Mouse (Mus musculus) small intestine, adult 2 months (tissue): ENCODE data around the gene Traf3.

Experiments used
- CTCF ChIP-seq: fragments of 200-500 bp; IDR thresholded peaks from 2 replicates; pipeline ENCODE4 v1.5.1; 2012; ENCODE audit warnings: low read depth, mild to moderate bottlenecking, control low read depth, inconsistent platforms, low read length, moderate library complexity, mixed read lengths; ENCODE audit not compliant: insufficient replicate concordance, insufficient read length; ENCODE audit errors: extremely low read depth
- POLR2A ChIP-seq: fragments of 200-500 bp; IDR thresholded peaks from 2 replicates; pipeline ENCODE4 v1.6.1; 2012; ENCODE audit warnings: low read depth, mild to moderate bottlenecking, control low read depth, inconsistent platforms, low read length, moderate library complexity

DNA sequence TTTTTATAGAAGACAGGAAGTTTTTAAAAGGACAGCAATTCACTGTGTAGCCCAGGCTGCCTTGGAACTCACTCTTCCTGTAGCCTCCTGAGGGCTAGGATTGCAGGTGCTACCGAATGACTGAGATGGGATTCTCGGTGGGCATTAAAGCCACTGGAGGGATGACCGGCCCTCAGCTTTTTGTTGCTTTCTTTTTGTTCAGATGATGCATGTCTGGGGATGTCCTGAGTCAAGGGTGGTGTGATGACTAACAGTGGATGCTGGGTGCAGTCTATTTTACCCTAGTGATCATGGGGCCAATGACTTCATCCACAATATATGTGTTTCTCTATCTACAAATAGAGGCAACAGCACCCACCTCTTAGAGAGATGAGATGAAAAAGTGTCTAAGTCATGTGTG is 20.8 kb downstream of the Traf3 start:
- no peak for TF ChIP-seq POLR2A
- no peak for TF ChIP-seq CTCF
